Mouse (Mus musculus) liver, postnatal 0 days (tissue): ENCODE measurements around the gene Frmd3.

Source experiments
- CTCF ChIP-seq: sonication (generic); IDR thresholded peaks from 2 replicates; pipeline ENCODE4 v1.5.1; 2016; ENCODE audit warnings: antibody characterized with exemption, low read depth
- EP300 ChIP-seq: IDR thresholded peaks from 2 replicates; pipeline ENCODE4 v1.6.1; 2016; ENCODE audit warnings: antibody characterized with exemption, low read depth, mild to moderate bottlenecking

GRCm38 (mm10) chr4:74012700-74013099 lies 542 bp upstream of the Frmd3 start:
- no peak for TF ChIP-seq CTCF
- TF ChIP-seq EP300, result no peak
